Mouse (Mus musculus) lung, adult 2 months (tissue): ENCODE results near the gene Plekha4.

Source experiments
- CTCF ChIP-seq: fragments of 200-500 bp; IDR thresholded peaks from 2 replicates; pipeline ENCODE4 v1.5.1; 2011; ENCODE audit warnings: mild to moderate bottlenecking, low read length, control low read depth; ENCODE audit not compliant: insufficient read depth
- POLR2A ChIP-seq: fragments of 200-500 bp; IDR thresholded peaks from 2 replicates; pipeline ENCODE4 v1.6.1; 2011; ENCODE audit warnings: low read depth, mild to moderate bottlenecking, control low read depth, low read length, borderline replicate concordance; ENCODE audit errors: extremely low read depth

DNA sequence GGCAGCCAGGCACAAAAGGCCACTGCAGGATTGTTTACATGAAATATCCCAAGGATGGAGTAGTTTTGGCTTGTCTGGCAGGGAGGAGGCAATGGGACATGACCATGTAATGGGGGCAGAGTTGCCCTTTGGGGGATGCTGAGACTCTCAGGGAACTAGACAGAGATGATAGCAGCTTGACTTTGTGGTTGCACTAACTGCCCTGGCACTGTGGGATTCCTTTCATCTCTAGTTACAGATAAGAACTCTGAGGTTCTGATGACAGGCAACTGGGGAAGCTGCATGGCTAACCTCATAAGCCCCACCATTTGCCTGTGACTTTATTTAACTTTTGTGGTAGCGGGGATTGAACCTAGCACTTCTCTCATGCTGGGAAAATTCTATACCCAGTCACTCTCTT lies 70.0 kb downstream of the Plekha4 start:
- TF ChIP-seq POLR2A, result no peak
- no peak for TF ChIP-seq CTCF
